Mouse (Mus musculus) bone marrow macrophage, adult 2 months (primary cell): ENCODE data around the gene Por.

Experiments used
- CTCF ChIP-seq: IDR thresholded peaks from 2 replicates; pipeline ENCODE4 v1.5.1; 2012; ENCODE audit warnings: low read depth, mild to moderate bottlenecking, low read length, moderate library complexity
- POLR2A ChIP-seq: IDR thresholded peaks from 2 replicates; pipeline ENCODE4 v1.6.1; 2012; ENCODE audit warnings: mild to moderate bottlenecking, low read depth, low read length, borderline replicate concordance

DNA sequence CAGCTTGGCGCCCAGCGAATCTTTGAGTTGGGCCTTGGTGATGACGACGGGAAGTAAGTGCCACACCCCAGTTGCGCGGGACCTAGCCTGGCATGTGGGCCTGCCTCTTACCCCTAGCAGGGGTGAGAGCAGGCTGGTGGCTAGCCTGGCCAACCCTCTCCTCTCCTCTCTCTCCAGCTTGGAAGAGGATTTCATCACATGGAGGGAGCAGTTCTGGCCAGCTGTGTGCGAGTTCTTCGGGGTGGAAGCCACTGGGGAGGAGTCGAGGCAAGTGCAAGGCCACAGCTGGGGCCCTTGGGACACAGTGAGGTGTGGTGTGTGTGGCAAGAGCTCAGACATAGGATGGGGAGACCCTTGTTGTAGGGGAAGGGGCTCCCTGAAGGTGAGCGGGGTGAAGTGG lies 61.1 kb downstream of the Por start:
- no peak for TF ChIP-seq CTCF
- no peak for TF ChIP-seq POLR2A
